Mouse (Mus musculus) cerebellum, adult 18-20 months (tissue): ENCODE data around the gene Syt1.
A peak's percentile ranks its signal among the peaks of the same experiment; 100 is the strongest.

ENCODE experiments used
- DNase-seq, 2 experiments: peaks; one replicate each; pipeline ENCODE4 v3.0.0; 2021

Gene Syt1

DNA sequence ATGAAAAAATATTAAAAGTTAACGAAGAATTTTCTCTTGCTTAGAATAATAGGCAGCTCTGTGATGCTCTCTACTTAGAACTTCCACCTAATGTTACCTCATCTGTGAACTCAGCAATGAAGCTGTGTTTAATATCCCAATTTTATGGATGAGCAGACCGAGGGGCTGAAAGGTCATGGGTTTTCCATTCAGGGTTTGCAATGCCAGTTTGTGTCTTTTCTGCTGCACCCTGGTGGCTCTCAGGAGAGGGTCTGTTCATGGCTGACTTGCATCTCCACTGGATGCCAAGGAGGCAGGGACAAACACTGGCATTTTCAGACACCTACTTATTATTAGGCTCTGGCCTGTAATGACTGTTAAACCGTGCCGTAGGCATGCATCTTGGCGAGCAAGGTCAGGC lies 439.7 kb downstream of the Syt1 start:
- no peak for DNase-seq

DNA sequence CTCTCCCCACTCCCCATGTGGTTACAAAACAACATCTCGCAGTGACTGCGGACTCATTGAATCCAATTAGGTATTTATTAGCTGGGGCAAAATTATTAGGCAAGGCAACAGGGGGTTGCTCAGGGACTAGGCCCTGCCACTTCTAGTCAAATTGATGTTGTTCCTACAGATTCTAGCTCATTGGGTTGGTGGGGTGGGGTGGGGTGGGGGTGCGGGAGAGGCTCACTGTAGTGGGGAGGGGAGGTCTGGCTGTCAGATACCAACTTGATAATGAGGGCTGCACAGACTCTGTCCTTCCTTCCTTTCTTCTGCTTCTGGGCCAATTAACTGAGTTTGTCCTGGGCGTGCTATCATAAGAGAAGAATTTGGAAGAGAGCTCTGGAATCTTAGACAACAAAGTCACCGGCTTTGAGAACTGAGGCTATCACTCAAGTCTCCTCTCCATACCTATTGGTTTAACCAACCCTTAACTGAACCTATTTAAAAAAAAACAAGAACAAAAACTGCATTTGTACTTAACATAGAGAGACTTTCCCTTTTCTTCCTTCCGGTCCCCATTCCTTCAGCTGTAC lies 441.1 kb downstream of the Syt1 start:
- no peak for DNase-seq

DNA sequence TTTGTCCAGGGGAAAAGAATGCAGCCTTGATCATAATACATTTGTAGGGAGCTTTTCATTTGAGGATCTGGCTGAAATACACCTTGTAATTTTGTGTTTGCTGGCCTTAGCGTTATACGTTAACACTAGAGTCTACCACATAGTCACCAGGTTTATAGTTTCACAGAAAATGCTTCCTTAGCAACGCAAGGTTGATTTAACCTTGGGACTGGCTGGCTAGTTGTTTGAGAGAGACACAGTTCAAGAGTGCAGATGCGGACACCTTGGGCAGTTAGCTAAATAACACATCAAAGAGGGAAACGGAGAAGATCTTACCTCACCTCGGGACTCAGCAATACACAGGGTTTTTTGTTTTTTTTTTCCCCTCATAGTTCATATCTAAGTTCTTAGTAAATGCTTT lies 441.9 kb downstream of the Syt1 start:
- DNase-seq: no peak

DNA sequence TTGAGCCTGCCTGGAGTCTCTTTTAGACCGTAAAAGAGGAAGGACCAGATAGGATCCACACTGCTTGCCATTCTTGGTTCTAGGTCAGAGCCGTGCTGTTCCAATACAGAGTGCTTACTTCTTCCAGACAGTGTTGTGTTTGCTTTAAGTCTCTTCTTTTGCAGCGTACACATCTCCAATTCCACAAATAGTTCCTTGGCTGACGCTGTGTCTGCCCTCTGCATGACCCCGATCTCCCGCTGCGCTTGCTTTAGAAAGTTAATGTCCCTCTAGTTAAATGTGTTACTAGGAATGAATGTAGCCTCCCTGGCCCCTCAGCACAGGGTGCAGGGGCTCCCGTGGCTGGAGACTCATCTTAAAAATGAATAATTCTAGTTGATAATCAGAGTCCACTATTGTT lies 442.6 kb downstream of the Syt1 start:
- no peak for DNase-seq

DNA sequence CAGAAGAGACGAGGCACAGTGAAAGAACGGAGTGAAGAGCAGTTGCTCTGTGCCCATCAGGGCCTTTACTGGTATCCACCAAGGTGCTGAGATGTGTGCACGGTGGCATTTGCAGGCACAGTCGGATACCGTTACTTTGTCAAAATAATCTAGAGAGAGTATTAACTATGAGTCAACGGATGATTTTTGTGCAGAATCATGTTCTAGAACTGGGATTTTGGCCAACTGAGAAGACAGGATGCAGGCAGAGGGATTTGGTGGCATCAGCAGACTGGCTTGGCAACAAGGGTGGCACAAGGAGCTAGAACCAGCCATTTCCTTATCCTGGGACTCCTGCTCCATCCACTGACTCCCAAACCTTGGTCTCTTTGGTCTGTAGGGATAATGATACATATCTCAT lies 443.3 kb downstream of the Syt1 start:
- DNase-seq: peak; percentile 54 to 69

DNA sequence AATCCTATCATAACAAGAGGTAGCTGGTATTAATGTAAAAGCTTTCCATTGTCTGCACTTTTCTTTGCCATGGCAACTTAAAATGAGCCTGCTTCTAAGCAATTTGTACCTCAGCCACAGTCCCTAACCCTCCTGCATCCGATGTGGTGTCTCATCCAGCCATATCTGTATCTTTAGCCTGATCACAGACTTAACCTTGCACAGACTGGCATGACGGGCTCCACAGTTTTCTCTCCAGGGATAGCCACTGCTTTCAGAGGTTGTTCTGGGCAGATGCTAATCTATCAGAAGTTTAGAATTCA lies 451.2 kb downstream of the Syt1 start:
- no peak for DNase-seq

DNA sequence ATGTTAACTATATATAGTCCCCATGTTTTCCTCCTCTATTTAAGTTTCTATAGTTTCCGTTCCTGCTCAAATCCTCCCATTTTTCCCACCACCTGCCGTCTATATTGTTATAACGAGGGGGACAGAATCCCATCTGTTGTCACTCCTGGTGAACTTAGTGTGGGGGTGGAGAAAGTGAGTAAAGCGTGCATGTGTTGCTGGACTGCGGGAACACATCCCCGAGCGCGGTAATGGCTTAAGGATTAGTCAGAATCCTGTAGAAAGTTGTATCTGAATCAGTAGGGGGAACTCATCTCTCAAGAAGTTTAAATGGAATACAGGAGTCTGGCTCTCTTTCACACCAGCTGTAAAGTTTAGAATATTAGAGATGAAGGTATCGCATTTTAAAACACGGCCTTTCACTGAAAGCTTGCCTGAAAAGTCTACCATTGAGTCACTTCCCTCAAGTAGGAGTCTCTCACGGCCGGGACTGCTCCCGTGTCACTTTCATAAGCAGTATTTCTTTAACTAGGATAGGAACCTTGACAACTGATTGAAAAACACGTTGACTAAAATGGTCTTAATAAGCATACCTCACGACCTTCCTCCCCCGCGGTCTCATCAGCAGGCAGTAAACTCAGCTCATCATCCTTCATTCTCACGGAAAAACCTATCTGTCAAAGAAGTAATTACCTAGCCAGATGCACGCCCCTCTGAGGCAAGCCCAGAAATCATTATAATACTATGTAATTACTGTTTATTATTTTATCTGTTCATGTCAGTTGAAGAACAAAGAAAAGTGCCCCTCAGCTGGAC lies 451.8 kb downstream of the Syt1 start:
- DNase-seq: no peak

DNA sequence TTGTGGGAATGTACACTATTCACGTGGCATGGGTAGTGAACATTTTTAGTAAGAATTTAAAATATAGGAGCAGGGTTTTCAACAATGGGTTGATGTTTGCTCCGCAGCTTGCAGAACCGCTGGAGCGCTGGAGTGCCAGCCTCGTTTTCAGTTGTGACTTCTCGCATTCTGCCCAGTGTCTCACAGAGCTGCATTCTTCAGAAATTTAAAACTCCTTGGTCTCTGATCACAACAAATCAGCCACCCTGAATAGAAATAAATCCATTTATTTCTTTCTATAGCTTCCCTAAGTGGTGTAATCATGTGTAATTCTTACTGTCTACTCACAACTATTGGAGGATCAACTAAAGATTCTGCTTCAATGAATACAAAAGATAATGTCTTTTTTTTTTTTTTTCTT lies 458.2 kb downstream of the Syt1 start:
- no peak for DNase-seq

DNA sequence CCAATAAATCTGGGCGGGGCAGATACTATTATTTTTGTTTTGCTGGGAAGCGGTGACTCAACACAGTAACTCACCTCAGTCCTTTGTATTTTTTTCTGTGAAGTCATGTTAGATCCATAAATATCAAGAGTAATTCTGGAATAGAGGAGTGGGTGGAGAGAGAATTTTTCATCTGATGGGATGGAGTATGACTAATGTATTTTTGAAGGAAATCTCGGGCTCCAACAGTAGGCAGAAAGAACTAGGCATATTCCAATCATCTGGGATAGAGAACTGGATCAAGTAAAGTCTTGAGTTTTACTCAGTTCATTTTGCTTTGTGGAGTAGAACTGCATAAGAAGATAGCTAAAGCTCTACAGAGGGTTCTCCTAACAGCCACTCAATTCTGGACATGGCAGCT lies 465.1 kb downstream of the Syt1 start:
- no peak for DNase-seq

DNA sequence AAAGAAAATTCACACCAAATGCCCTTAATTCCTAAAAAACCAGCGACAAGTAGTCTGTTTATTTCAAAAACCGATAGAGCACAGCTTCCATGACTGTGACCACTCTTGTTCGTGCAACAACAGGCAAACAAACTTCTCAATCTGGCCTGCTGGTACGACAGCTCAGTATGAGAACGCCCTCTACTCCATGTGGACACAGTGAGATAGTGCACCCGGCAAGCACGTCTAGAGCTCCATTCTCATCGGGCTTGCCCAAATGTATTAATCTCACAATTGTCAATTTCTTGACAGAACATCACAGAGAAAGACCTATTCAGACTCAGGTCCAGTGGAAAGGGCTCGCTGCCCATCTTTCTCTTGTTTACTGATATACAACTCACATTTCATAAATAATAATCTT lies 469.2 kb downstream of the Syt1 start:
- no peak for DNase-seq

DNA sequence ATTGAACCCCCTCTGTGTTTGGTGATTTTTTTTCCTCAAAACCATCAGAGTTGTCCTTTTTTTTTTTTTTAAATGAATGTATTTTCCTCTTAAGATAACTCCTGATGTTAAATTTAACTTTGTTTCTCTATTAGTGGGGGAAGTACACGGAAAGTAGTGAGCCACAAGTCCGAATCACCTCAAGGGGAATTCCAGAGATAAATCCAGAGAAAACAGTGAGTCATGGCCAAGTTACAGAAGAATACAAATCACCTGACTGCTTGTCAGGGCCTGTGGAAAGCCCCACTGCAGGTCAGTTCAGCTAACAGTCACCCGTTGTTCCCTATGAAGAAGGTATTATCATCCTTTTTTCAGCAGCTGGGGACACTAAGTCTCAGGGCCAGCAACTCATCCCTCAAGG lies 472.2 kb downstream of the Syt1 start:
- no peak for DNase-seq

DNA sequence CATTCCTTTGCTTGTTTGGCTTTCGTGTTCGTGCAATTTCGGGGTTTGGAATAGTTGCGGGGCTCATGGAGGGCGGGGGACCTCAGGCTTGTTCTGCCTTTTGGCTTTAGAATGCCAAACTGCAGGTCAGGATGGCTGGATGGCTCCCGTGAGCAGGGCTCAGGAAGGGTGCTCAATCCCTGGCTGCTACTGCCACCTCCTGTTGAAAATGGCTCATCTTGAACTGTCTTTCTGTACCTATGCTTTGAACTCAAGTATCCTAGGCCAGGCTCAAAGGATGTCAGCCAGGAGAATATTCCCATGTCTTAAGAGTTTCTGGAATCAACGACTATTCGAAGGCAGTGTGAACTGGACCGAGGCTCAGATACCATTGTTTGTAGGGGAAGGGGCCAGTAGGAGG lies 473.1 kb downstream of the Syt1 start:
- DNase-seq: no peak

DNA sequence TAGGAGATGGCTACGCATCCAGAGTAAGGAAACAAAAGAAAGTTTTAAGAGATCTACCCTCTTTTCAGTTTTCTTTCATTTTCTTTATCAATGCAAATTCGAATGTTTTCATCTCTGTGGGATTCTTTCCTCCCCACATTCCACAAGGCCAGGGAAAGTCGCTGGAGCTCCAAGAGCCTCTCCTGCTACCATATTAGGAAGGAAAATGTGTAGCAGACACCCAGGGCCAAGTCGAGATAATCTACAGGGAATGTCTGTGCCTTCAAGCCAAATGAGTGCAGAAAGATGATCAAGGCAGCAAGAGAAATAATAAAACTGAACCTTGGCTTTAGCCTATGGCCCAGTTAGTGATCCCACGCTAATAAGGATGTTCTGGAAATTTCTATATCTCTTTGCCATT lies 474.9 kb downstream of the Syt1 start:
- no peak for DNase-seq

DNA sequence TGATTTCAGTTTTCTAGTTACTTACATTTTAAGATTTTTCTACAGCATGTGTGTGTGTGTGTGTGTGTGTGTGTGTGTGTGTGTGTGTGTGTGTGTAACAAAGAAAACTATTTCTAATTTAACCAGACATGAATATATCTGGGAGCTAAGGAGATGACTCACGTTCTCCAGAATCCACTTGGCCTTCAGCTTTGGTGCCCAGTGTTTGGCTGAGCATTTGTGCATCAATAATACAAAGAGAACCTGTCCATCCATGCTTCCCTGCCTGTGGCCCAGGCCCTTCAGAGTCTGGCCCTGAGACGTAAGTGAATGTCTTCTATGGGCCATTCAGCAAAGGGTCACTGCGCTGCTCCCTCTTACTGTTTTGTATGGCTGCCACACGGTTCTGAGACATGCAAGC lies 476.7 kb downstream of the Syt1 start:
- DNase-seq: no peak

DNA sequence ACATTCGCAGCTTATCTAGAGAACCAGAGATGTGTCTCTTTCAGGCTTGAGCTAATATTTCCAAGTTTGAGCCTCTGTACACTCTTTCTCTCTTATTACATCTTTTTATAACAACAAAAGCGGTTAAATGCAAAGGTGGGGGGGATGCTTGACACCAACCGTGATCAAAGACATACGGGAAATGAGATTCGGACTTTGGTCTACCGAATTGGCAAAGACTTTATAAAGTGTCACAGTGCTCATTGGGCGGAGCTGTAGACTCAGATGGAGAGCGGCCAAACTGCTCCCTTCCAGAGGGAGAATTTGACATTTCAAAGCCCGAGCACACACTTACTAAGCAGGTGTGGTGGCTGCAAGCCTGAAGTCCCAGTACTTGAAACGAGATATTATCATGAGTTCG lies 477.9 kb downstream of the Syt1 start:
- DNase-seq: no peak

DNA sequence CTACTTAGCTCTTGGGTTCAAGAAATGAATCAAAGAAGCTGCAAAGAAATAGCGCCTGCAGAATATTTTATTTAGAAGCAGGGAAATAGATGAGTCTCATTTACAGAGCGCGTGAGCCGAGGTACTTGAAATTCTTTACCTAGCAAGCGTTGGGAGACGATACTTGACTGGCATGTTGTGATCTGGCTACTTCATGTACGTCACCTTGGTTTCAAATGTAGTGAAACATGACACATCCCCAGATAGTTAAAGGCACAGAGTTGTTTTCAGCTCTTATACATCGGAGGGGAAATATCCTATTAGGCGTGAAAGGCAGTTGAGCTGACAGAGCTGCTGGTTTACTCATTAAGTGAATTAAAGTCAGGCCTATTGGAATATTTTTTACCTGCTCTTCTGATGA lies 478.5 kb downstream of the Syt1 start:
- no peak for DNase-seq

DNA sequence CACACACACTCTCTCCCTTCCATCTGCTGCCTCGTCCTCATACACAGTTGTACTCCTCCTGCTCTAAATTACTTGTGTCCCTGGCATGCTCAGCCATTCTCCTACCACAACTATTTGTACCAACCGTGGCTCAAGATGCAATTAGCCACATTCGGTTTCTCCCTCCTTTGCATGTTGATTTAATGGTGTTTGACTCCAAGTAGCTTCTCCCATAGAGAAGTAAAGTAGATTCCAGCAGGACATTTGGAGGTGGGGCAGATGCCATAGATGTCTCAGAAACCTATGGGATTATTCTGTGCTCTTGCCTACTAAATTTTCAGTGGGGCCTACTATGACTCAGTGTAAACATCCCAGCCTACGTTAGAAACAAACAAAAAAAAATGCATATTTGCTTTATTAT lies 479.1 kb downstream of the Syt1 start:
- DNase-seq: no peak

DNA sequence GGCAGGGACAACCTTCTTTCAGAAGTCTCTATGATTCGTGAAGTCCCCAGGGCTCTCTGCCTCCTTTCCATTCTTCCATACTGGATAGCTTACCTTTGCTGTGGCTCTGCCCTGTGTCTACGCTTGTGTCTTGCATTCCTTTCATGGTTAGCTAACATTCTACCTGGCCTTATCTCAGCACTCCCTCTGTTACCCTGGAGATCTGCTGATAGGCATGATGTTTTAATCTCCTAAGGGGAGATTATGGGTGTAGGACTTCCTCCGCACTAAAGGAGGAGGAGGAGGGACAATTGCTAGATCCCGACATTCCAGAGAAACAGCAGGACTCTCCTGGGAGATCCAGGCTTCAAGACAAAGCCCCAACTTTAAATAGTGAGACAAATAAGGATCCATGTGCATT lies 479.7 kb downstream of the Syt1 start:
- no peak for DNase-seq

DNA sequence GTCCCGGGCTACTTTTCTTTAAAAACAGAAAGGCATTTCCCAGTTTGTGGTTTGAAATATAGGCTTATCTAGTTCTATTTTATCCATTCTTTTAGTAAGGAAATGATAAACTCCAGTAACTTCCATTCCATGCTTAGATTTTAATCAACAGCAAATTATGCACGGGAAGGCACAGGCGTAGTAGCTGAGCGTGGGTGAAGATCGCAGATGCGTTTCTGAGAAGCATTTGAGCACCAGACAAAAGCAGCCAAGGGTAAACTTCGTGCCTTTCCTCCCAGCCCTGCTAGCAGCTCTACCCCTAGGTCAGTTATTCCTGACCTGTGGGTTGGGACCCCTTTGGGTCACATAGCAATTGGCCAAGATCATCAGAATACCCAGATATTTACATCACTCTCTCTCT lies 482.4 kb downstream of the Syt1 start:
- no peak for DNase-seq

DNA sequence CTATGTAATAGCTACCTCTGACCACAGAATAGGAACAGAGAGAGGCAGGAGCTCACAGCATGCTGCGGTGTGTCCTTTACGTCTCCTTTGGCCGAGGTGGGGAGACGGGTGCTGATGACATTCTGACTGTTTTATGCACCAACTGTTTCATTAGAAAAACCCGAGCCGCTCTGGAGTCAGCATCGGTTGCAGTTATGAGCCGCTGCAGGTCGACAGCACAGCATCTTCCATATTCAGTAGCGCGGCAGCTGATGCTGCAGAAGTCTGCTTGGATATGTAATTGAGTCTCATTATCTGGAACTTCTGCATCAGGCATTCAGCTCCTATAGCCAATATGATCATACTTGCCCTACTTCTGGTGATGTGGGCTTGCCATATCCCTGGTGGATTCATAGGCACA lies 485.3 kb downstream of the Syt1 start:
- DNase-seq: no peak

DNA sequence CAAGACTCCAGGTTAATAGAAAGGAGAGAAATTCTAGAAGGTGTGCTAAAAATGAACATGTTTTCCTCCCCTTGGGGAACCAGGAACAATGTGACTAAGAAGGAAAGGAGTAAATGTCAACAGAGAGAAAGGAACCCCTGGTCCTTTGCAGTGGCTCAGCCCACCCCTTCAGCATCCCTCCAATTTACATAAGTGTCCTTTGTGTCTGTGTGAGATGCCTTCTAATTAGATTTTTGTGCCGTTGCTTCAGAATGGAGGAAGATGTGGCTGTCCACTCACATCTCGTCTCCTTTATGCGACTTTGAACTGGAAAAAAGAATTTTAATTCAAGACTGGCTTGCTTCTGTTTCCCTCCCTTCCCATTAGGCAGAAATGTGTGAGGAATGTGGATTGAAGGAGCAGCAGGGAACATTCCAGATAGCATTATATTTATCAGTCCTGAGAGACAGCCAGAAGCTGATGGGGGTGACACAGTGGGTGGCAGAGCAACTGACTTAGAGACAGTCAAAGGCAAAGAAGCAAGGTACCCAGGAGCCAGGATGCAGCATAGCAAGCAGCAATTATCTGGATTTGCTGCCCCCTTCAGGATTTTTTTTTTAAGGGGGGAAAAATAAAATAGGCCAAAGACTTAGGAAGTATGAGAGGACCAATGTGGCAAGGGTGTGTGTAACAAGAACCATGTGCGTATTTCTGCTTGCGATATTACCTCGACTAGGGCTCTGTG lies 486.3 kb downstream of the Syt1 start:
- peak; percentile 22 to 23 for DNase-seq

DNA sequence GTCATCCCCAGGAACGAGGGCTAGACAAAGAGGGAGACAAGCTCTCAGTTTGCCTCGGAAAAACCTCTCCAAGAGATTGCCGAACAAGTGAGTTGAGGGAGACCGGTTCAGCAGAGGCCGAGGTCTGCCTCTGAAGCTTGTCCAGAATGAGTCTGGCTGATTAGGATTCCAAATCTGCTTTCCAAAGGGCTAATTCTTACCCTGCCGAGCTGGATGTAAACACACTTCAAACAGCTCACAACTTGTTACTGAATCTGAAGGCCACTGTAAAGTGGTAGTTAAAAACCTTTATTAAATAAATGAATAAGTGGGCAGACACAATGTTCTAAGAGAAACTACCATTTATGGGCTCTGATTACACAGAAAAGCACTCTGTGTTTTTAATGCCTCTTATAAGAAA lies 491.6 kb downstream of the Syt1 start:
- no peak for DNase-seq

DNA sequence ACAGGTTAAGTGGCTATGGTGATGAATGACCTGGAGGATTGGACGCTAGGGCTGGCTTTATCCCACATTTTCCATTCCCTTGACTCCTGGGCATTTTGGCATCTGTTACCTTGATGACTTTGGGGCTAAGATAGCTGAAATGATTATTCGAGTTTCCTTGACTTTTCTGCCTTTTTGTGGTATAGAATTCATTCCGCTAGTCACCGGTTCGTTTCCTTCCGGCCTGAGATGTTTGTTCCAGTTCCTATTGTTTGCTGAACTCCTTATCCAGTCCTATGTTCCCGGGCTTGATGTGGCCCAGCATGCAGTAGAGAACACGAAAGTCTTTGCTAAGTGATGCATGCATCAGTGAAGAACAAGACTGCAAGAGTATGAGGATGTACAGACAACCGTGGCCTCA lies 493.7 kb downstream of the Syt1 start:
- DNase-seq: no peak

DNA sequence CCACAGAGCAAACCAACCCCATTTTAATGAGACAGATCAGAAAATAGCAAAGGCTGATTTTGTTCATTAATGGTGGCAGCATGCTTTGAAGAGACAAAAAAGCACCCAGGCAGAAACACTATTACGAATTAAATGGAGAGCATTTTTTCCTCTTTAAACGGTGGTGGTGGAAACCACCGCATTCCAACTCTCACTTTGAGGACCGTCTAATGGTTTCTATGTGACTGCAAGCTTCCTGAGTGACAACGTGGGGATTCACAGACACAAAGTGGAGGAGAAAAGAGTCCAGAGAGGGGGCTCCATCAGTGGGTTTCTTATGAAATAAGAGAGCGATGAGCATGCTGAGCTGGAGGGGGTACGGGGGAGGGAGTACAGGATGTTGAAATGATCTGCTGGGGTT lies 496.1 kb downstream of the Syt1 start:
- no peak for DNase-seq

DNA sequence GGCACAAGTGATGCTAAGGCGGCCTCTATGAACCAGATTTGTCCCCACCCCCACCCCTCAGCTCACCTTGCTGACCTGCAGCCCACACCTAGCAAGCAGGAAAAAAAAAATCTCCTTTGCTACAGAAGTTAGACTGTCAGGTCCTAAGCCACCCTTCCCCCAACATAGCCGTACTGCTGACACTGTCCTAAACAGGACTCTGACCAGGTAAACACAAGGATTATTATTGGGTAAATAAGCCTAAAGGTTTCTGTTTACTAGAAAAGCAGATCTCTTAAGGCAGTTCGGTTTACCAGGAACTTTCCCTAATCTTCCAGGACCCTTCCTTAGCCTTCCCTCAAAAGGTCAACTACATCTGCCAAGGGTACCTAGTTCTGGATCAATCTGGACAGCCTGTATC lies 501.2 kb downstream of the Syt1 start:
- no peak for DNase-seq
